Mouse (Mus musculus) CD4-positive, CD25-positive, alpha-beta regulatory T cell (primary cell): ENCODE measurements around the gene Fen1. TPM values are rescaled to one million over a fixed set of nuclear protein-coding genes. Genes with fewer than 3 reads are reported as not detected.

Experiments used
- polyA plus RNA-seq: library from polyadenylated mRNA; unstranded; fragments of 100-300 nt; shearing (Covaris generic); gene quantifications from one replicate; pipeline ENCODE4 v1.2.1, GENCODE M21; 2017

The Fen1 gene
- 36.3 TPM for polyA plus RNA-seq

GRCm38 (mm10) chr19:10203848-10204615 lies at the start of gene Fen1, which contains the start of gene Tmem258:
Gene Fen1 (minus strand): TSS chr19:10204169.
Gene Tmem258 (plus strand): TSS chr19:10204014.

GRCm38 (mm10) chr19:10240654-10241305 lies 36.8 kb upstream of the Fen1 start, which contains the start of gene Myrf:
Gene Myrf (minus strand): TSS chr19:10240748.

GRCm38 (mm10) chr19:10182670-10183298 lies 21.2 kb downstream of the Fen1 start, which contains the start of gene Fads1:
Gene Fads1 (plus strand): TSS chr19:10182888.

Other genes starting within 250 kb of the Fen1 start
- gene Fth1, start 223.6 kb downstream of the Fen1 start, polyA plus RNA-seq, result 1,866 TPM
- 0.14 TPM for gene Best1, start 202.5 kb downstream of the Fen1 start, polyA plus RNA-seq
- gene Rab3il1, start 202.5 kb downstream of the Fen1 start, polyA plus RNA-seq, result 0.59 TPM
- gene Fads3, start 162.6 kb downstream of the Fen1 start, polyA plus RNA-seq, result not detected
- 0.13 TPM for gene Fads2, start 102.4 kb downstream of the Fen1 start, polyA plus RNA-seq
- gene Fads1, start 21.3 kb downstream of the Fen1 start, polyA plus RNA-seq, result 12.5 TPM
- gene Tmem258, start 155 bp downstream of the Fen1 start, polyA plus RNA-seq, result 304 TPM
- gene Myrf, start 36.6 kb upstream of the Fen1 start, polyA plus RNA-seq, result 0.07 TPM
- gene Dagla, start 100.7 kb upstream of the Fen1 start, polyA plus RNA-seq, result 0.10 TPM
- gene Syt7, start 184.9 kb upstream of the Fen1 start, polyA plus RNA-seq, result 0.05 TPM